Mouse (Mus musculus): ENCODE results near the gene Aff1.

Gene Aff1

GRCm38 (mm10) chr5:103691624-103692530 lies at the start of gene Aff1:
Gene Aff1, plus strand, starts transcription at chr5:103692374.
- DNase-seq (ENCODE audit: low spot score in 2 of 2) = peak; percentile 92 to 97

GRCm38 (mm10) chr5:103644167-103644566 lies 48.0 kb upstream of the Aff1 start:
- no peak for DNase-seq (ENCODE audit: low spot score in 2 of 2)

GRCm38 (mm10) chr5:103647320-103647719 lies 44.9 kb upstream of the Aff1 start:
- no peak for DNase-seq (ENCODE audit: low spot score in 2 of 2)

- DNase-seq (ENCODE audit: low spot score in 2 of 2) = no peak
Observed at GRCm38 (mm10) chr5:103654225-103654624, 37.9 kb upstream of the Aff1 start.

- no peak for DNase-seq (ENCODE audit: low spot score in 2 of 2)
Observed at GRCm38 (mm10) chr5:103654780-103655179, 37.4 kb upstream of the Aff1 start.

GRCm38 (mm10) chr5:103655346-103656118 lies 36.6 kb upstream of the Aff1 start, which contains the start of gene 1700016H13Rik:
Gene 1700016H13Rik, minus strand, starts transcription at chr5:103656010.
- DNase-seq (ENCODE audit: low spot score in 2 of 2) = peak; percentile 83 to 87

GRCm38 (mm10) chr5:103658921-103659320 lies 33.3 kb upstream of the Aff1 start:
- DNase-seq (ENCODE audit: low spot score in 2 of 2) = no peak

- no peak for DNase-seq (ENCODE audit: low spot score in 2 of 2)
Observed at GRCm38 (mm10) chr5:103659571-103659970, 32.6 kb upstream of the Aff1 start.

GRCm38 (mm10) chr5:103664932-103665331 lies 27.2 kb upstream of the Aff1 start:
- DNase-seq (ENCODE audit: low spot score in 2 of 2) = no peak

- no peak for DNase-seq (ENCODE audit: low spot score in 2 of 2)
Observed at GRCm38 (mm10) chr5:103665876-103666275, 26.3 kb upstream of the Aff1 start.

GRCm38 (mm10) chr5:103671858-103672257 lies 20.3 kb upstream of the Aff1 start:
- no peak for DNase-seq (ENCODE audit: low spot score in 2 of 2)

- no peak for DNase-seq (ENCODE audit: low spot score in 2 of 2)
Observed at GRCm38 (mm10) chr5:103673611-103674010, 18.6 kb upstream of the Aff1 start.

GRCm38 (mm10) chr5:103674482-103674881 lies 17.7 kb upstream of the Aff1 start:
- DNase-seq (ENCODE audit: low spot score in 2 of 2) = no peak

GRCm38 (mm10) chr5:103676289-103676881 lies 15.8 kb upstream of the Aff1 start:
- DNase-seq (ENCODE audit: low spot score in 2 of 2) = peak in 1 of 2 experiments; percentile 25

GRCm38 (mm10) chr5:103677894-103678293 lies 14.3 kb upstream of the Aff1 start:
- no peak for DNase-seq (ENCODE audit: low spot score in 2 of 2)

GRCm38 (mm10) chr5:103678974-103679373 lies 13.2 kb upstream of the Aff1 start:
- no peak for DNase-seq (ENCODE audit: low spot score in 2 of 2)

- DNase-seq (ENCODE audit: low spot score in 2 of 2) = peak in 1 of 2 experiments; percentile 70
Observed at GRCm38 (mm10) chr5:103680381-103680780, 11.8 kb upstream of the Aff1 start.

GRCm38 (mm10) chr5:103681824-103682223 lies 10.3 kb upstream of the Aff1 start:
- no peak for DNase-seq (ENCODE audit: low spot score in 2 of 2)

GRCm38 (mm10) chr5:103689645-103690044 lies 2.5 kb upstream of the Aff1 start:
- no peak for DNase-seq (ENCODE audit: low spot score in 2 of 2)

GRCm38 (mm10) chr5:103690190-103690589 lies 2.0 kb upstream of the Aff1 start:
- no peak for DNase-seq (ENCODE audit: low spot score in 2 of 2)

- DNase-seq (ENCODE audit: low spot score in 2 of 2) = no peak
Observed at GRCm38 (mm10) chr5:103691171-103691570, 1.0 kb upstream of the Aff1 start.

GRCm38 (mm10) chr5:103692531-103693040 lies 412 bp downstream of the Aff1 start:
- peak in 1 of 2 experiments; percentile 30 for DNase-seq (ENCODE audit: low spot score in 2 of 2)
